Comparison of ENCODE assay signal across 9 mouse cellular contexts in genomic region chr7:29480590-29481344, GRCm38 (mm10). TPM values are rescaled to one million over a fixed set of nuclear protein-coding genes. Genes with fewer than 3 reads are reported as not detected.
A peak's percentile ranks its signal among the peaks of the same experiment; 100 is the strongest.
DNase-seq lines count a peak whose midpoint lies in the region; ATAC-seq lines count a peak whose summit lies in the region.
"Had no signal": no experiment of that assay in that cellular context is flagged by ENCODE, and none has a peak within 500 bp of the region (broad histone marks: within the 10 kb centered on the region; RNA-seq: fewer than 3 reads in every experiment).

No protein-coding gene starts in this region.

- H3K4me3 ChIP-seq in neural tube, embryonic 13.5 days, result no peak overlapping the region
- no peak overlapping the region for H3K4me3 ChIP-seq in forebrain, embryonic 13.5 days
- no peak overlapping the region for H3K4me3 ChIP-seq in limb, embryonic 11.5 days (ENCODE audit: low read depth, low read length)
- H3K4me3 ChIP-seq: liver, embryonic 15.5 days had no signal

- peak overlapping the region; percentile 13; the same call in 1 of the 2 replicates for H3K9ac ChIP-seq in neural tube, embryonic 13.5 days
- no peak overlapping the region; the same call in 1 of the 2 replicates for H3K9ac ChIP-seq in forebrain, embryonic 13.5 days
- peak overlapping the region; percentile 22; the same call in 1 of the 2 replicates for H3K9ac ChIP-seq in limb, embryonic 11.5 days (ENCODE audit: low read length)
- H3K9ac ChIP-seq: liver, embryonic 15.5 days had no signal

- DNase-seq in neural tube, embryonic 10.5 days (ENCODE audit: extremely low spot score, low spot score), result no peak
- DNase-seq in limb, embryonic 11.5 days (ENCODE audit: low spot score), result no peak
- no peak for DNase-seq in embryo, embryonic 11 days
- DNase-seq in urinary bladder, adult 18-20 months (ENCODE audit: low spot score in 2 of 2), result no peak
- DNase-seq in T-cell, adult 2 months (ENCODE audit: low spot score), result no peak

- H3K4me1 ChIP-seq in neural tube, embryonic 13.5 days (replicated peaks), result peaks cover 30% of the 10 kb centered on the region
- H3K4me1 ChIP-seq in forebrain, embryonic 13.5 days, result peaks cover 28% of the 10 kb centered on the region
- peaks cover 41% of the 10 kb centered on the region for H3K4me1 ChIP-seq in limb, embryonic 11.5 days (ENCODE audit: control insufficient read depth, insufficient read depth, low read length)
- H3K4me1 ChIP-seq: liver, embryonic 15.5 days had no signal

- 0 out of 2 replicates have a peak overlapping the region, but pooled peaks have one; percentile 17 for H3K4me2 ChIP-seq in neural tube, embryonic 13.5 days
- H3K4me2 ChIP-seq in forebrain, embryonic 13.5 days, result peak overlapping the region; percentile 27
- H3K4me2 ChIP-seq in limb, embryonic 11.5 days (ENCODE audit: low read depth, severe bottlenecking), result peak overlapping the region; percentile 24
- H3K4me2 ChIP-seq: liver, embryonic 15.5 days had no signal

- peak overlapping the region; percentile 66 for H3K27ac ChIP-seq in neural tube, embryonic 13.5 days (replicated peaks)
- peak overlapping the region; percentile 41 for H3K27ac ChIP-seq in forebrain, embryonic 13.5 days
- H3K27ac ChIP-seq in limb, embryonic 11.5 days (replicated peaks; ENCODE audit: low read depth, low read length), result peak overlapping the region; percentile 76
- H3K27ac ChIP-seq: liver, embryonic 15.5 days had no signal

- 82% methylated on average over 16 of the region's 16 CpGs for WGBS in neural tube, embryonic 13.5 days
- WGBS in forebrain, embryonic 13.5 days, result 70% methylated on average over 16 of the region's 16 CpGs
- 50% methylated on average over 16 of the region's 16 CpGs for WGBS in limb, embryonic 11.5 days

- H3K27me3 ChIP-seq in neural tube, embryonic 13.5 days, result no peaks in the 10 kb centered on the region
- H3K27me3 ChIP-seq in forebrain, embryonic 13.5 days, result no peaks in the 10 kb centered on the region
- no peaks in the 10 kb centered on the region for H3K27me3 ChIP-seq in limb, embryonic 11.5 days (ENCODE audit: control insufficient read depth, insufficient read depth, low read length)
- H3K27me3 ChIP-seq: liver, embryonic 15.5 days had no signal

- H3K36me3 ChIP-seq in neural tube, embryonic 13.5 days, result no peaks in the 10 kb centered on the region
- no peaks in the 10 kb centered on the region for H3K36me3 ChIP-seq in forebrain, embryonic 13.5 days (ENCODE audit: poor library complexity, severe bottlenecking)
- H3K36me3 ChIP-seq in limb, embryonic 11.5 days (ENCODE audit: control insufficient read depth, insufficient read depth, low read length), result no peaks in the 10 kb centered on the region
- H3K36me3 ChIP-seq: liver, embryonic 15.5 days had no signal

- ATAC-seq in neural tube, embryonic 13.5 days (ENCODE audit: low read depth), result no peak
- ATAC-seq in forebrain, embryonic 13.5 days, result no peak
- 0 out of 2 replicates have a peak, but pooled peaks have one; percentile 17 for ATAC-seq in limb, embryonic 11.5 days (ENCODE audit: insufficient number of reproducible peaks, low FRiP score, low TSS enrichment, low read depth)
- no peak for ATAC-seq in erythroid progenitor cell, adult 5-6 weeks (replicated peaks; ENCODE audit: low FRiP score, poor library complexity, severe bottlenecking)

- H3K9me3 ChIP-seq in neural tube, embryonic 13.5 days, result no peaks in the 10 kb centered on the region
- H3K9me3 ChIP-seq in forebrain, embryonic 13.5 days (replicated peaks), result no peaks in the 10 kb centered on the region
- H3K9me3 ChIP-seq in limb, embryonic 11.5 days (ENCODE audit: control insufficient read depth, low read length), result peaks cover 2% of the 10 kb centered on the region; the same call in 1 of the 2 replicates
- H3K9me3 ChIP-seq: liver, embryonic 15.5 days had no signal

RNA-seq across cellular contexts. Expression of gene Sipa1l3, which starts 37.7 kb away (rescaled TPM):
- polyA plus RNA-seq in neural tube, embryonic 13.5 days (2015; fragmentation: Nextera tagmentation; extraction: Ambion mirVana), result 16.7 and 16.8 TPM in 2 replicates
- 9.1 and 15.4 TPM in 2 replicates for polyA plus RNA-seq in forebrain, embryonic 13.5 days (2015; fragmentation: Nextera tagmentation; extraction: Ambion mirVana)
- polyA plus RNA-seq in limb, embryonic 11.5 days (2014; fragmentation: Nextera tagmentation; extraction: Ambion mirVana), result 12.1 and 14.0 TPM in 2 replicates
- total RNA-seq in erythroid progenitor cell, adult 5-6 weeks (2015; ENCODE audit: low replicate concordance), result 2.5 and 4.2 TPM in 2 replicates
- 1.3 and 15.3 TPM in 2 replicates for total RNA-seq in erythroid progenitor cell, adult 5-6 weeks (2017; ENCODE audit: low replicate concordance)
